Mouse (Mus musculus) CH12.LX (cell line): ENCODE results near the gene Mark2.

Experiments
- POLR2A ChIP-seq: IDR thresholded peaks from 2 replicates; pipeline ENCODE4 v1.6.1; 2011; ENCODE audit warnings: low read depth, mild to moderate bottlenecking, improper control_type of control experiment, low read length
- POLR2AphosphoS2 ChIP-seq: IDR thresholded peaks from 2 replicates; pipeline ENCODE4 v1.6.1; 2011; ENCODE audit warnings: low read depth, low read length, improper control_type of control experiment
- RCOR1 ChIP-seq: conservative IDR thresholded peaks from 2 replicates; pipeline ENCODE4 v1.6.1; 2012; ENCODE audit warnings: low read depth, mild to moderate bottlenecking, inconsistent platforms, low read length, improper control_type of control experiment
- ZC3H11A ChIP-seq: IDR thresholded peaks from 2 replicates; pipeline ENCODE4 v1.6.1; 2012; ENCODE audit warnings: low read depth, mild to moderate bottlenecking, inconsistent platforms, low read length, improper control_type of control experiment

- TF ChIP-seq POLR2AphosphoS2: no peak
- TF ChIP-seq RCOR1: no peak
- no peak for TF ChIP-seq POLR2A
- no peak for TF ChIP-seq ZC3H11A
Measured at GRCm38 (mm10) chr19:7306968-7307367, 34.7 kb downstream of the Mark2 start.
